Mouse (Mus musculus) heart, postnatal 0 days (tissue): Measurements from ENCODE around the gene Ercc5.

Source experiments
- CTCF ChIP-seq: IDR thresholded peaks from 2 replicates; pipeline ENCODE4 v1.5.1; 2016; ENCODE audit warnings: antibody characterized with exemption, control low read depth, low read depth
- EP300 ChIP-seq: IDR thresholded peaks from 2 replicates; pipeline ENCODE4 v1.6.1; 2016; ENCODE audit warnings: antibody characterized with exemption, low read depth

DNA sequence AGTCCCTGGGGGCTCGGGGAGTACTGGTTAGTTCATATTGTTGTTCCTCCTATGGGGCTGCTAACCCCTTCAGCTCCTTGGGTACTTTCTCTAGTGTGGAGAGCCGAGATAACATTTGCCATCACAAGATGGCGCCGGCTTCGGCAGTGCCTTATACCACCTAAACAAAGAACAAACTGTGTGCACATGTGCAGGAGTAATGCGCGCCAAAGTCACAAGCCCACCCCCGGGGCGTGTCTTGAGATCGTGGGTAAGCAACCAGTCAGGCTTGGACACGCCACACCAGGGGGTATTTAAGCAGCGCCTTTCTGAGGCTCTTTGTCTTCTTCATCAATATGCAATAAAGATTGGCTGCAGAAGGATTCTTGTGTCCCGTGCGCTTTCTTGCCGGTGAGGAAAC is 55.3 kb downstream of the Ercc5 start:
- TF ChIP-seq CTCF = no peak
- TF ChIP-seq EP300 = no peak
